ENCODE assay signal across 8 mouse cellular contexts in genomic region chr5:5380731-5381718, GRCm38 (mm10). TPM values are rescaled to one million over a fixed set of nuclear protein-coding genes. Genes with fewer than 3 reads are reported as not detected.
DNase-seq lines count a peak whose midpoint lies in the region; ATAC-seq and TF ChIP-seq lines count a peak whose summit lies in the region.

No protein-coding gene starts in this region.

- 4% methylated on average over 23 of the region's 23 CpGs for WGBS in kidney, postnatal 0 days
- 5% methylated on average over 22 of the region's 23 CpGs for whole genome bisulfite sequencing in hindbrain, embryonic 11.5 days
- 3% methylated on average over 23 of the region's 23 CpGs for WGBS in stomach, embryonic 16.5 days

- no peak for TF ChIP-seq CTCF in kidney, postnatal 0 days (IDR thresholded peaks at IDR 0.05; ENCODE audit: low read depth)

- H3K9ac ChIP-seq in kidney, postnatal 0 days (ENCODE audit: low read depth, low read length) = peak overlapping the region; percentile 91
- H3K9ac ChIP-seq in hindbrain, embryonic 11.5 days (ENCODE audit: low read depth, low read length) = peak overlapping the region; percentile 96
- H3K9ac ChIP-seq in stomach, embryonic 16.5 days (ENCODE audit: low read length) = peak overlapping the region; percentile 94

- peak; percentile 27 for DNase-seq in kidney, postnatal 0 days (ENCODE audit: low spot score)
- DNase-seq in kidney, postnatal 10 days = no peak
- peak; percentile 12 for DNase-seq in fibroblast of lung, adult 2 months (ENCODE audit: low read depth)
- no peak for DNase-seq in hindbrain, embryonic 11.5 days (ENCODE audit: low spot score)
- DNase-seq in lung, postnatal 10 days = peak; percentile 40
- DNase-seq in cerebellum, adult 18-20 months = no peak
- no peak for DNase-seq in cerebellum, postnatal 25 days

- no peaks in the 10 kb centered on the region for H3K9me3 ChIP-seq in kidney, postnatal 0 days (replicated peaks; ENCODE audit: low read length)
- no peaks in the 10 kb centered on the region for H3K9me3 ChIP-seq in hindbrain, embryonic 11.5 days (ENCODE audit: control insufficient read depth, low read length)
- no peaks in the 10 kb centered on the region for H3K9me3 ChIP-seq in stomach, embryonic 16.5 days (replicated peaks; ENCODE audit: control insufficient read depth, low read length)

- H3K36me3 ChIP-seq in kidney, postnatal 0 days (ENCODE audit: insufficient read depth, low read length) = no peaks in the 10 kb centered on the region
- no peaks in the 10 kb centered on the region for H3K36me3 ChIP-seq in hindbrain, embryonic 11.5 days (ENCODE audit: control insufficient read depth, insufficient read depth, low read length)
- no peaks in the 10 kb centered on the region for H3K36me3 ChIP-seq in stomach, embryonic 16.5 days (ENCODE audit: control insufficient read depth, insufficient read depth, low read length)

- no peaks in the 10 kb centered on the region for H3K4me1 ChIP-seq in kidney, postnatal 0 days (replicated peaks; ENCODE audit: insufficient read depth, low read length)
- no peaks in the 10 kb centered on the region for H3K4me1 ChIP-seq in hindbrain, embryonic 11.5 days (replicated peaks; ENCODE audit: control insufficient read depth, insufficient read depth, low read length)
- peaks cover 13% of the 10 kb centered on the region for H3K4me1 ChIP-seq in stomach, embryonic 16.5 days (ENCODE audit: control insufficient read depth, insufficient read depth, low read length)

- no peaks in the 10 kb centered on the region for H3K27me3 ChIP-seq in kidney, postnatal 0 days (ENCODE audit: insufficient read depth, low read length)
- H3K27me3 ChIP-seq in hindbrain, embryonic 11.5 days (ENCODE audit: control insufficient read depth, insufficient read depth, low read length) = no peaks in the 10 kb centered on the region
- no peaks in the 10 kb centered on the region for H3K27me3 ChIP-seq in stomach, embryonic 16.5 days (ENCODE audit: control insufficient read depth, insufficient read depth, low read length)

- 0 out of 2 replicates have a peak overlapping the region, but pooled peaks have one; percentile 80 for H3K27ac ChIP-seq in kidney, postnatal 0 days
- H3K27ac ChIP-seq in hindbrain, embryonic 11.5 days (ENCODE audit: low read depth, low read length) = peak overlapping the region; percentile 95
- peak overlapping the region; percentile 84 for H3K27ac ChIP-seq in stomach, embryonic 16.5 days (ENCODE audit: low read length)

- no peak for ATAC-seq in kidney, postnatal 0 days (replicated peaks; ENCODE audit: low FRiP score, low read depth)
- ATAC-seq in hindbrain, embryonic 11.5 days (ENCODE audit: low FRiP score) = peak; percentile 6
- ATAC-seq in stomach, embryonic 16.5 days (ENCODE audit: insufficient read depth, low FRiP score) = no peak

- peak overlapping the region; percentile 87 for H3K4me2 ChIP-seq in kidney, postnatal 0 days (ENCODE audit: low read length)
- H3K4me2 ChIP-seq in hindbrain, embryonic 11.5 days (replicated peaks; ENCODE audit: low read depth, low read length) = peak overlapping the region; percentile 66
- peak overlapping the region; percentile 84 for H3K4me2 ChIP-seq in stomach, embryonic 16.5 days (ENCODE audit: low read depth, low read length)

- peak overlapping the region; percentile 88 for H3K4me3 ChIP-seq in kidney, postnatal 0 days (replicated peaks; ENCODE audit: low read depth, low read length)
- peak overlapping the region; percentile 79 for H3K4me3 ChIP-seq in hindbrain, embryonic 11.5 days (ENCODE audit: low read depth, low read length)
- H3K4me3 ChIP-seq in stomach, embryonic 16.5 days (replicated peaks; ENCODE audit: low read length) = peak overlapping the region; percentile 82

RNA-seq across cellular contexts. Expression of gene Cdk14, which starts 39.1 kb away (rescaled TPM):
- 8.8 and 9.2 TPM in 2 replicates for polyA plus RNA-seq in kidney, postnatal 0 days (2015; fragmentation: Nextera tagmentation; extraction: Ambion mirVana)
- 33.7 and 35.7 TPM in 2 replicates for polyA plus RNA-seq in hindbrain, embryonic 11.5 days (2014; fragmentation: Nextera tagmentation; extraction: Ambion mirVana)
- 14.4 and 14.7 TPM in 2 replicates for polyA plus RNA-seq in stomach, embryonic 16.5 days (2015; fragmentation: Nextera tagmentation; extraction: Ambion mirVana)

Comparison
In these comparisons a context has a peak if more than half of its experiments do, and no peak if none do; other contexts are left out.
1. DNase-seq: peak in kidney, postnatal 0 days (single experiment), fibroblast of lung, adult 2 months (single experiment) and lung, postnatal 10 days (single experiment); none in kidney, postnatal 10 days (single experiment), hindbrain, embryonic 11.5 days (single experiment), cerebellum, adult 18-20 months (0 of 2) and cerebellum, postnatal 25 days (0 of 2).
2. Peak in every context shown above with its lines, with median percentiles within 50 percentile points of each other: H3K27ac ChIP-seq, H3K4me2 ChIP-seq, H3K4me3 ChIP-seq and H3K9ac ChIP-seq.